Mouse (Mus musculus): ENCODE results near the gene Msrb2.

DNA sequence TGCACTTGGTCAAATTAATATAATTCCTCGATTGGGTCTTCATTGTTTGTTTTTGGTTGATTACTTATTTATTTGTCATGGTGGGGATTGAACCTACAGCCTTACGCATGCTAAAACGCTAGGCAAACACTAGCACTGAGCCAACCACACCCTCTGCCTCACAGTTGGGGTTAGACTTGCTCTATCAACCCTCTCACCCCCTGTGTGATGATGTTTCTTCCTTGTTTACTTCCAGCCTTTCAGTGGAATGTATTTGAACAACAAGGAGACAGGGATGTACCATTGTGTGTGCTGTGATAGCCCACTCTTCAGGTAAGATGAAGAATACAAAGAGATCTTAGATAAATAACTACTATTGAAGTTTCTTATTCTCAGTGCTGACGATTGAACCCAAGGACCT lies 11.8 kb downstream of the Msrb2 start:
- TF ChIP-seq CTCF (IDR thresholded peaks at IDR 0.05; ENCODE audit: low read depth) (no peak), EP300 (IDR thresholded peaks at IDR 0.05; ENCODE audit: low read depth) (no peak)

Data from liver, postnatal 0 days (tissue).